9 mouse cellular contexts compared by ENCODE assay signal in the genomic region with DNA sequence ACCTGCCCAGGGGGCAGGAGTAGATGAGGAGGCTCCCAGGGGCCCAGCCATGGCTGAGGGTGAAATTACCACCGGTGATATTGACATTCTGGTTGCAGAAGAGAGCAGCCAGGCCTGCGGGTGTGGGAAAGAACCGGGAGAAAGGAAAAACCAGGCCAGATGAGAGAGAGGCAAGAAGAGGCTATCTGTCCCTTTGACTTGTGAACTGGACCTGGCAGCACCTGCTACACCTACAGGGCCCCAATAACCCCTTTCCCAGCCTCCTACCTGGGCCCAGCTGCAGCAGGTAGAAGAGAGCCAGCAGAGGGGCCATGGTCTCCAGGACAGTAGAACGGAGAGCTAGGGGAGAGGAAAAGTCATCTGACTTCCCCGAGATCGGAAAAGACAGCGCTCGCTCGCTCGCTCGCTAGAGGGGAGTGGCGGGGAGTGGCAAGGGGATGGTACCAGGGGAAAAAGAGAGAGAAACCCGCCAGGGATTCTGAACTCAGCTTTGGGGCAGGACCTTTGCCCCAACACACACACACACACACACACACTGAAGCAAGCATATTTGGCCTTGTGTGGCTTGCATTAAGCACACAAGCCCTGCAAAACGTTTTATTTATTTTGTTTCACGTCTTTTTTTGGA. TPM values are rescaled to one million over a fixed set of nuclear protein-coding genes. Genes with fewer than 3 reads are reported as not detected.
DNase-seq lines count a peak whose midpoint lies in the region; ATAC-seq lines count a peak whose summit lies in the region.
"Had no signal": no experiment of that assay in that cellular context is flagged by ENCODE, and none has a peak within 500 bp of the region (broad histone marks: within the 10 kb centered on the region; RNA-seq: fewer than 3 reads in every experiment).

A gene (minus strand): TSS at position 360 of the 628 bp plus-strand sequence.

- H3K4me3 ChIP-seq in midbrain, embryonic 10.5 days = peak within 1 kb of the TSS; percentile 20; the same call in 1 of the 2 replicates
- H3K4me3 ChIP-seq in midbrain, embryonic 15.5 days = no peak within 1 kb of the TSS
- H3K4me3 ChIP-seq in stomach, embryonic 14.5 days (ENCODE audit: low read depth, low read length) = no peak within 1 kb of the TSS

- WGBS in midbrain, embryonic 10.5 days = 14% methylated on average over 15 of the region's 15 CpGs
- 8% methylated on average over 15 of the region's 15 CpGs for WGBS in midbrain, embryonic 15.5 days
- WGBS in stomach, embryonic 14.5 days = 5% methylated on average over 15 of the region's 15 CpGs

- peak; percentile 64 for DNase-seq in adrenal gland, adult 2 months
- DNase-seq in adrenal gland, adult 18-20 months (ENCODE audit: low spot score in 2 of 2) = no peak
- DNase-seq in midbrain, embryonic 10.5 days (ENCODE audit: low spot score) = no peak
- peak; percentile 58 to 66 for DNase-seq in kidney, postnatal 36 days
- DNase-seq in spleen, adult 12 weeks (ENCODE audit: low spot score) = no peak
- no peak for DNase-seq in layer of hippocampus, adult 8-10 months (ENCODE audit: low spot score in 2 of 2)

- no peaks in the 10 kb centered on the region for H3K9me3 ChIP-seq in midbrain, embryonic 10.5 days (replicated peaks)
- H3K9me3 ChIP-seq in midbrain, embryonic 15.5 days = no peaks in the 10 kb centered on the region
- no peaks in the 10 kb centered on the region for H3K9me3 ChIP-seq in stomach, embryonic 14.5 days (ENCODE audit: control insufficient read depth, low read depth, low read length)

- H3K27ac ChIP-seq in midbrain, embryonic 10.5 days (replicated peaks) = no peak within 1 kb of the TSS
- no peak within 1 kb of the TSS for H3K27ac ChIP-seq in midbrain, embryonic 15.5 days
- no peak within 1 kb of the TSS for H3K27ac ChIP-seq in stomach, embryonic 14.5 days (ENCODE audit: low read length)

- peaks cover 9% of the 10 kb centered on the region for H3K4me1 ChIP-seq in midbrain, embryonic 10.5 days
- no peaks in the 10 kb centered on the region for H3K4me1 ChIP-seq in midbrain, embryonic 15.5 days
- H3K4me1 ChIP-seq in stomach, embryonic 14.5 days (ENCODE audit: control insufficient read depth, insufficient read depth, low read length) = 0 out of 2 replicates have a peak, but pooled peaks cover 3% of the 10 kb centered on the region

- H3K36me3 ChIP-seq in midbrain, embryonic 10.5 days = no peaks in the 10 kb centered on the region
- H3K36me3 ChIP-seq in midbrain, embryonic 15.5 days (replicated peaks) = no peaks in the 10 kb centered on the region
- H3K36me3 ChIP-seq in stomach, embryonic 14.5 days (ENCODE audit: control insufficient read depth, insufficient read depth, low read length) = no peaks in the 10 kb centered on the region

- peaks cover 25% of the 10 kb centered on the region for H3K27me3 ChIP-seq in midbrain, embryonic 10.5 days (ENCODE audit: low read depth, poor library complexity, severe bottlenecking)
- peaks cover 2% of the 10 kb centered on the region; the same call in 1 of the 2 replicates for H3K27me3 ChIP-seq in midbrain, embryonic 15.5 days (replicated peaks)
- no peaks in the 10 kb centered on the region for H3K27me3 ChIP-seq in stomach, embryonic 14.5 days (ENCODE audit: control insufficient read depth, insufficient read depth, low read length)

- no peak for ATAC-seq in midbrain, embryonic 15.5 days (replicated peaks)
- ATAC-seq in stomach, embryonic 14.5 days (ENCODE audit: insufficient number of reproducible peaks, insufficient read depth, low FRiP score, low read depth) = no peak

- no peak within 1 kb of the TSS for H3K9ac ChIP-seq in midbrain, embryonic 15.5 days
- H3K9ac ChIP-seq in stomach, embryonic 14.5 days (replicated peaks; ENCODE audit: low read depth, low read length) = no peak within 1 kb of the TSS

- no peak within 1 kb of the TSS for H3K4me2 ChIP-seq in midbrain, embryonic 15.5 days
- 0 out of 2 replicates have a peak within 1 kb of the TSS, but pooled peaks have one; percentile 3 for H3K4me2 ChIP-seq in stomach, embryonic 14.5 days (replicated peaks; ENCODE audit: low read depth, low read length)

RNA-seq across cellular contexts. Expression of the gene that starts here (rescaled TPM):
- not detected for total RNA-seq in adrenal gland, adult 2 months (2021)
- 0.04 TPM in 1 of 2 replicates, not detected in the other for polyA plus RNA-seq in adrenal gland, adult 2 months (2012; rRNA removed)
- total RNA-seq in adrenal gland, adult 18-20 months (2021) = under 1 TPM in 1 of 2 experiments, not detected in 1; 0.19 TPM
- 0.07 TPM in 1 of 2 replicates, not detected in the other for polyA plus RNA-seq in midbrain, embryonic 10.5 days (2016; fragmentation: Nextera tagmentation; extraction: Ambion mirVana)
- polyA plus RNA-seq in midbrain, embryonic 15.5 days (2015; fragmentation: Nextera tagmentation; extraction: Ambion mirVana) = 0.18 TPM in 1 of 2 replicates, not detected in the other
- polyA plus RNA-seq in stomach, embryonic 14.5 days (2014; fragmentation: Nextera tagmentation; extraction: Ambion mirVana) = not detected in 2 replicates
- total RNA-seq in layer of hippocampus, adult 8-10 months (2022) = not detected
- polyA plus RNA-seq: large intestine, adult 2 months had no signal

Comparison
In these comparisons a context has a peak if more than half of its experiments do, and no peak if none do; other contexts are left out.
1. Peak in DNase-seq in adrenal gland, adult 2 months; RNA of the gene not detected or under 1 TPM.
2. DNase-seq: peak in kidney, postnatal 36 days (2 of 2); none in adrenal gland, adult 18-20 months (0 of 2), midbrain, embryonic 10.5 days (single experiment), spleen, adult 12 weeks (single experiment) and layer of hippocampus, adult 8-10 months (0 of 2).